Mouse (Mus musculus) CH12.LX (cell line): ENCODE data around the gene Eea1.

Experiments used
- CHD2 ChIP-seq: IDR thresholded peaks from 2 replicates; pipeline ENCODE4 v1.6.1; 2011; ENCODE audit warnings: low read length, improper control_type of control experiment
- CTCF ChIP-seq, 2 experiments: IDR thresholded peaks in 1 of 2; conservative IDR thresholded peaks in 1 of 2; 2 replicates each; pipeline ENCODE4 v1.5.1; 2011 to 2012; ENCODE audit warnings: low read depth in 2 of 2, low read length in 2 of 2, improper control_type of control experiment in 1 of 2, inconsistent platforms in 1 of 2, mild to moderate bottlenecking in 1 of 2, moderate library complexity in 1 of 2
- EP300 ChIP-seq: IDR thresholded peaks from 2 replicates; pipeline ENCODE4 v1.6.1; 2011; ENCODE audit warnings: low read length, improper control_type of control experiment
- POLR2A ChIP-seq: IDR thresholded peaks from 2 replicates; pipeline ENCODE4 v1.6.1; 2011; ENCODE audit warnings: low read depth, mild to moderate bottlenecking, improper control_type of control experiment, low read length
- POLR2AphosphoS2 ChIP-seq: IDR thresholded peaks from 2 replicates; pipeline ENCODE4 v1.6.1; 2011; ENCODE audit warnings: low read depth, low read length, improper control_type of control experiment
- ZNF384 ChIP-seq: IDR thresholded peaks from 2 replicates; pipeline ENCODE4 v1.6.1; 2012; ENCODE audit warnings: low read depth, low read length, improper control_type of control experiment, inconsistent platforms

GRCm38 (mm10) chr10:96075403-96075802, 135.0 kb downstream of the Eea1 start:
- TF ChIP-seq POLR2AphosphoS2: no peak
- no peak for TF ChIP-seq POLR2A
- no peak for TF ChIP-seq CTCF (conservative IDR thresholded peaks at IDR 0.05 in 1 of 2, IDR thresholded peaks at IDR 0.05 in 1 of 2; ENCODE audit: low read depth in 2 of 2, low read length in 2 of 2)
- TF ChIP-seq EP300: no peak; the same call in 1 of the 2 replicates
- TF ChIP-seq CHD2: no peak
- TF ChIP-seq ZNF384: no peak
